Mouse (Mus musculus) forebrain, embryonic 14.5 days (tissue): ENCODE measurements around the gene Ston2. TPM values are rescaled to one million over a fixed set of nuclear protein-coding genes. Genes with fewer than 3 reads are reported as not detected.

ENCODE experiments used
- ATAC-seq: fragments of 200-750 bp; cut with Nextera tagmentation; 2 replicates; pipeline ENCODE4 v1.8.0; 2017; ENCODE audit warnings: mild to moderate bottlenecking, moderate library complexity
- DNase-seq: peaks from one replicate; pipeline ENCODE4 v3.0.0-alpha.2; 2015; ENCODE audit warnings: low spot score
- H3K27ac ChIP-seq: fragments of 300-500 bp; sonication (generic); 2 replicates; pipeline ENCODE4 v1.5.1; 2014; ENCODE audit warnings: low read depth, mild to moderate bottlenecking, control low read depth, low read length, moderate library complexity
- H3K27me3 ChIP-seq: fragments of 300-500 bp; sonication (generic); replicated peaks from 2 replicates; pipeline ENCODE4 v1.6.1; 2014; ENCODE audit warnings: low read length, control low read depth, mixed read lengths; ENCODE audit not compliant: control insufficient read depth, insufficient read depth
- H3K36me3 ChIP-seq: fragments of 300-500 bp; sonication (generic); 2 replicates; pipeline ENCODE4 v1.6.1; 2014; ENCODE audit warnings: low read length, control low read depth; ENCODE audit not compliant: control insufficient read depth, insufficient read depth
- H3K4me1 ChIP-seq: fragments of 300-500 bp; sonication (generic); 2 replicates; pipeline ENCODE4 v1.6.1; 2014; ENCODE audit warnings: antibody characterized with exemption, low read length, control low read depth; ENCODE audit not compliant: control insufficient read depth, insufficient read depth
- H3K4me2 ChIP-seq: fragments of 300-500 bp; sonication (generic); 2 replicates; pipeline ENCODE4 v1.6.1; 2014; ENCODE audit warnings: mild to moderate bottlenecking, control low read depth, low read length
- H3K4me3 ChIP-seq: fragments of 300-500 bp; sonication (generic); 2 replicates; pipeline ENCODE4 v1.5.1; 2014; ENCODE audit warnings: low read depth, low read length, control low read depth
- H3K9ac ChIP-seq: fragments of 300-500 bp; sonication (generic); 2 replicates; pipeline ENCODE4 v1.6.1; 2014; ENCODE audit warnings: mild to moderate bottlenecking, low read length, control low read depth, moderate library complexity
- H3K9me3 ChIP-seq: fragments of 300-500 bp; sonication (generic); replicated peaks from 2 replicates; pipeline ENCODE4 v1.6.1; 2016; ENCODE audit warnings: low read length, control low read depth, mixed read lengths; ENCODE audit not compliant: control insufficient read depth
- WGBS: fragments of 180-500 bp; shearing (Covaris S2); extraction: QIAGEN DNeasy Blood & Tissue Kit; methylation state at CpG from one replicate; pipeline ENCODE4 v1.1.7; 2014; 5-methylcytosine and 5-hydroxymethylcytosine counted together
- polyA plus RNA-seq: library from polyadenylated mRNA; unstranded; fragments of >200 nt; fragmentation: Nextera tagmentation; extraction: Ambion mirVana; gene quantifications from 2 replicates; pipeline ENCODE4 v1.2.1, GENCODE M21; 2014

Gene Ston2
- polyA plus RNA-seq, 1 experiment from 2014 or later = 5.6 TPM

DNA sequence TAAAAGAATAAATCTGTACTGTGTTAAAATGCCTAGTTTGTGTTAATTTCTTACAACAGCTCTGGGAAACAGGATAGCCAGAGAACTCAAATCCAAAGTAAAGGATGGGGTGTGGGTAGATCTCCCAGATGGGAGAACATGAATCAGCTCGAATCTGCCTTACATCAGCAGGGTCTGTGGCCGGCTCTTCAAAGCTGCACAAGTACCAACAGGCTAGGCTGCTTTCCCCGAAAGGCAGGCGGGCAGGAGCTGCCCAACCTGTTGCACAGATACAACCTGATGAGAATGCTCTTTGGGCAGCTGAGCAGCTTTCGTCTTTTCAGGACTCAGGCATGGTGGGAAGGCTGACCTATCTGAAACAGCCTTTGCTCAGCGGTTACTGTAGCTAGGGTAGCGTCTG lies 94.6 kb downstream of the Ston2 start:
- Histone ChIP-seq H3K27ac (no peak overlapping the region), H3K4me2 (no peak overlapping the region), H3K27me3 (no peaks in the 10 kb centered on the region), H3K4me3 (no peak overlapping the region), H3K36me3 (no peaks in the 10 kb centered on the region), H3K9me3 (no peaks in the 10 kb centered on the region; the same call in 1 of the 2 replicates), H3K4me1 (no peaks in the 10 kb centered on the region), H3K9ac (no peak overlapping the region)
- 90% methylated on average over 7 of the region's 7 CpGs for whole genome bisulfite sequencing
- ATAC-seq (no peak), DNase-seq (no peak)

DNA sequence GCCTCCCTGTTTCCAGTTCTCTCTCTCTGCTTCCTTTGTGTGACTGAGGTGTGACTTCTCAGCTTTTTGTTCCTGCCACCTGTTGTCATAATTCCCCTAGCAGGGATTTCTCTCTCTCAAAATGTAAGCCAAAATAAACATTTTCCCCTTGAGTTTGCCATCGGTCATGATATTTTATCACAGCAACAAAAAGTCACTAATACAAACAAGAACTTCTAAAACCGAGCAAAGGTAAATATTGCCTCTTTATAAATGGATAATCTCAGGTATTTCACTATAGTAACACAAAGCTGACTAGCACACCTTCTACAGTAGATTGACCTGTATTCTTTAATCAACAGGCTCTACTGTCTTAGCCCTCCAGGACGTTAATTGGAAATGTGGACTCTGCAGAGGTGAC lies 95.2 kb downstream of the Ston2 start:
- no peak overlapping the region for H3K9ac ChIP-seq
- no peaks in the 10 kb centered on the region for H3K4me1 ChIP-seq
- no peak overlapping the region for H3K4me2 ChIP-seq
- no peak for ATAC-seq
- H3K4me3 ChIP-seq = no peak overlapping the region
- H3K36me3 ChIP-seq = no peaks in the 10 kb centered on the region
- no peak overlapping the region for H3K27ac ChIP-seq
- no peaks in the 10 kb centered on the region for H3K27me3 ChIP-seq
- H3K9me3 ChIP-seq = no peaks in the 10 kb centered on the region
- 87% methylated on average over 3 of the region's 3 CpGs for WGBS
- DNase-seq = no peak

DNA sequence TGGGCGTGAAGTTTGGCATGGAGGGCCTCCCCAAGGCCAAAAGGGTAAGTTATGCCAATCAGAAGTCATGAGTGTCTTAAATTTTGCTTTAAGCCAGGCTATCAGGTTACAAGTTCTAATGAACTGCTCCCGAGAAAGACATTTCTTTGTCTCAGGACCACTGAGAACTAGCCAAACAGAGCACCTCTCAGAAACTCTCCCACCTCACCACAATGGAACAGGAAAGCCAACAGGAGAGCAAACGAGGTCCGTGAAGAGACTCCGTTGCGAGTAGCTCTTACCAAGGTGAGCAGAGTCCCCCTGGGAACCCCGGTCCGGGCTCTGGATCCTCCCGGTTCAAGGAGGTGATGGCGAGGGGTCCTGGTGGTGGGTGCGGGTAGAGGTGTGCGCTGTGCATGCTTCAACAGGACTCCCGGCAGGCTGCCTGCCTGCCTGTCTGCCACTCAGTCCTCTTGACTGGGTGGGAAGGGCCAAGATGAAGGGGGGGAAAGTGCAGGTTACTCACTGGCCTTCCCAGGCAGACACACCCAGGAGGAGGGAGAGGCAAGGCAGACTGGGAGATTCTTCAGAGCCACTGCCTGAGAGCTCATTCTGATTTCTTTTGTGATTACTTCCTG lies 102.4 kb downstream of the Ston2 start:
- peak; percentile 11; the same call in 1 of the 2 replicates for ATAC-seq
- Histone ChIP-seq H3K27ac (peak overlapping the region; percentile 23; the same call in 1 of the 2 replicates), H3K27me3 (no peaks in the 10 kb centered on the region), H3K36me3 (no peaks in the 10 kb centered on the region), H3K9ac (peak overlapping the region; percentile 13; the same call in 1 of the 2 replicates), H3K4me2 (peak overlapping the region; percentile 51), H3K4me1 (peaks cover 35% of the 10 kb centered on the region), H3K9me3 (no peaks in the 10 kb centered on the region), H3K4me3 (peak overlapping the region; percentile 7; the same call in 1 of the 2 replicates)
- DNase-seq = no peak
- 4% methylated on average over 13 of the region's 13 CpGs for WGBS

DNA sequence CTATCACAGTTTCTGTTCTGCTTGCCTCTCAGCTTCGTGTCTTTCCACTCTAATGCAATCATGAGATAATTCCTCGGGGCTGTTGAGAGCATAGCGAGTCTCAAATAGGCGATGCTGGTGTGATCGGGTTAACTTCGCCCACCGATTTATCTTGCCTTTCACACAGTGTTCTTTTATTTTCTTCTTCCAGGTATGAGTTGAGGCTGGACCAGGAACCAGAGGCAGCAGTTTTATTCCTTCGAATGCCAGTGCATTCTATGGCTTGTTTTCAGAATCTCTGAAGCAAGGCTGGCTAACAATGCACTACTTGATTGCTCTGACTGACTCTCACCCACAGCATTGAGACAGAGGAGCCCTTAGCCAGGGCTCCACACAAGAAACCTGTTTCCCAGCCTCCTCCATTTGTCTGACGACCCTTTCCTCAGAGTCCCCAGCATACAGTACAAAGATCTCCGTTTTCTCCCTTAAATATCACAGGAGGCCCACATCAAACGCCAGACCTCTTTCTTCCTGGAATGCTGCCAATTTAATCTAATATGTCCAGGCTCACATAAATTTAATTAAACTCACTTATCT lies 103.3 kb downstream of the Ston2 start:
- DNase-seq = peak; percentile 59
- Histone ChIP-seq H3K9ac (peak overlapping the region; percentile 26; the same call in 1 of the 2 replicates), H3K4me1 (peaks cover 39% of the 10 kb centered on the region), H3K36me3 (no peaks in the 10 kb centered on the region), H3K4me3 (peak overlapping the region; percentile 11; the same call in 1 of the 2 replicates), H3K9me3 (no peaks in the 10 kb centered on the region), H3K27me3 (no peaks in the 10 kb centered on the region), H3K4me2 (peak overlapping the region; percentile 51), H3K27ac (peak overlapping the region; percentile 87)
- peak; percentile 37 for ATAC-seq
- WGBS = 4% methylated on average over 11 of the region's 11 CpGs

DNA sequence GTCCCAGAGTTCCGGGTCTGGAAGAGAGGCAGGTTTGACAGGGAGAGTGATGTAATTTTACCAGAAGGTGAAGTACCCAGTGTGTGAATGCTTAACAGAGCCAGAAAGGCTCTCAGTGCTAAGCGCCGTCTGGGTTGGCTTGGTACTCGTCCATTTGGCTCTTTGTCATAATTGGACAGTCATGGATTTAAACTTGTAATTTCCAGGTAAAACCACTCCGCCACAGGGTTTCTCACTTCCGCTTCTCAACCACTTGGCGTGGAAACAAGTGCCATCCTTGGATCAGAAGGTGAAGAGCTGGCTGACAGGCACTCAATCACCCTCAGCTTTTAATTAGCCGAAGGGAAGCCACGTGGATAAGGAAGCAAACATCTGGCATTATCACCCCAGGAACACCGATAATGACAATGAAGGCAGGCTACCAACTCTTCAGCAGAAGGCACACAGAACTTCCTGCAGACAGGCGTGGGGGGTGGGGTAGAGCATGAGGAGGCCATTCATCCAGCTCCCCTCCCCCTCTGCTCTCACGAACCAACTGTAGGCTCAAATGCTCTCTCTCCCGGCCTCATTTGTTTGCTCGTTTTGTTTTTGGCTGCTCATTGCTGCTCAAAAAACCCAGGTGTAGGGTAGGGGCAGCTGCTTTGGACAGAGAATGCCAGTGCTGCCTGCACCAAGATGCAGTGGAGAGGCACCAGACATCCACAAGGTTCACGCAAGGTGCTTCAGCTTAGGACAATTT lies 103.9 kb downstream of the Ston2 start:
- H3K9ac ChIP-seq = peak overlapping the region; percentile 26; the same call in 1 of the 2 replicates
- no peaks in the 10 kb centered on the region for H3K36me3 ChIP-seq
- H3K4me3 ChIP-seq = peak overlapping the region; percentile 11
- H3K27ac ChIP-seq = peak overlapping the region; percentile 87
- H3K27me3 ChIP-seq = no peaks in the 10 kb centered on the region
- H3K9me3 ChIP-seq = no peaks in the 10 kb centered on the region
- H3K4me1 ChIP-seq = peaks cover 44% of the 10 kb centered on the region
- peak; percentile 83 for ATAC-seq
- DNase-seq = peak; percentile 85
- 6% methylated on average over 15 of the region's 15 CpGs for WGBS
- H3K4me2 ChIP-seq = peak overlapping the region; percentile 51

DNA sequence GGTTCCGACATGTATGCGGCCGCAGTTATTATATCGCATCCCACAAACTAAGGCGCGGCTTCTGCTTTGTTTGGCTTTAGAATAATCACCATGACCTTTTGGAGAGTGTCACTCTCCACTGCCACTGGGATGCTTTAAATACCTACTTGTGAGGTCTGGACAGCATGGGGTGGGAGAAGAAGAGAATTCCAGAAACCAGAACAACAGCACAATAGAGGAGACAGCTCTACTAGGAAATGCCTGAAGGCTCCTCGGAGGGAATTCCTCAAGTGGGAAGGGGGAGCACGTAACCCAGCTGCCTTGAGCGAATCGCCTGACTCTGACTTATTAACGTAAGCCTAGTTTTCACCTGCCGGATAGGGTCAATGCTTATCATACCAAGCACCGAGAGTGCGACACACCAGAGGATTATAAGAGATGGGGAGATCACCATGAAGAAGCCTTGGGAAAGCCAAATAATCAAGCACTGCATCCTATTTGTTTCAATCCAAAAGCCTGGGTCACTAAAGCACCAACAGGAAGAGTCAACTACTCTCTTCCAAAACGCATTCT lies 104.6 kb downstream of the Ston2 start:
- 18% methylated on average over 15 of the region's 15 CpGs for WGBS
- peak overlapping the region; percentile 11 for H3K4me3 ChIP-seq
- no peaks in the 10 kb centered on the region for H3K9me3 ChIP-seq
- 0 out of 2 replicates have a peak overlapping the region, but pooled peaks have one; percentile 21 for H3K9ac ChIP-seq
- peak overlapping the region; percentile 44; the same call in 1 of the 2 replicates for H3K27ac ChIP-seq
- ATAC-seq (no peak), DNase-seq (no peak)
- H3K4me2 ChIP-seq = peak overlapping the region; percentile 51
- H3K27me3 ChIP-seq = no peaks in the 10 kb centered on the region
- H3K36me3 ChIP-seq = no peaks in the 10 kb centered on the region
- peaks cover 49% of the 10 kb centered on the region for H3K4me1 ChIP-seq

DNA sequence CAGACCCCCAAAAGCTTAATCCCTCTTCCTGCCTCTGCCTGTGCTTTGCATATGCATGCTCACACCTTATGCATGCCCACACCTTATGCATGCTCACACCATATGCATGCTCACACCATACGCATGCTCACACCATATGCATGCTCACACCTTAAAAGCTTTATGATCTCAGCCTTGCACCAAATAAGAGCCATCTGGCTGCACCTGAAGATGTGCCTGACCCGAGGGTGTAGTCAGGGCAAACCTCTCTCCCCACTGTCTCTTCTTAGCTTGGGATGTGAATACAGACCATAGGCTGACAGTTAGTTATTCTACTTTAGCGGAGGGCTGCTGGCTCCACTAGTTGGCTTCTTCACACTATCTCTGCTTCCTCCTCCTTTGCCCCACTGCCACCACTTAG lies 105.1 kb downstream of the Ston2 start:
- Histone ChIP-seq H3K9me3 (no peaks in the 10 kb centered on the region), H3K4me2 (peak overlapping the region; percentile 51), H3K36me3 (no peaks in the 10 kb centered on the region), H3K27ac (peak overlapping the region; percentile 44; the same call in 1 of the 2 replicates), H3K9ac (0 out of 2 replicates have a peak overlapping the region, but pooled peaks have one; percentile 21), H3K4me1 (peaks cover 49% of the 10 kb centered on the region), H3K4me3 (no peak overlapping the region), H3K27me3 (no peaks in the 10 kb centered on the region)
- 44% methylated on average over 3 of the region's 3 CpGs for WGBS
- DNase-seq = no peak
- no peak for ATAC-seq

DNA sequence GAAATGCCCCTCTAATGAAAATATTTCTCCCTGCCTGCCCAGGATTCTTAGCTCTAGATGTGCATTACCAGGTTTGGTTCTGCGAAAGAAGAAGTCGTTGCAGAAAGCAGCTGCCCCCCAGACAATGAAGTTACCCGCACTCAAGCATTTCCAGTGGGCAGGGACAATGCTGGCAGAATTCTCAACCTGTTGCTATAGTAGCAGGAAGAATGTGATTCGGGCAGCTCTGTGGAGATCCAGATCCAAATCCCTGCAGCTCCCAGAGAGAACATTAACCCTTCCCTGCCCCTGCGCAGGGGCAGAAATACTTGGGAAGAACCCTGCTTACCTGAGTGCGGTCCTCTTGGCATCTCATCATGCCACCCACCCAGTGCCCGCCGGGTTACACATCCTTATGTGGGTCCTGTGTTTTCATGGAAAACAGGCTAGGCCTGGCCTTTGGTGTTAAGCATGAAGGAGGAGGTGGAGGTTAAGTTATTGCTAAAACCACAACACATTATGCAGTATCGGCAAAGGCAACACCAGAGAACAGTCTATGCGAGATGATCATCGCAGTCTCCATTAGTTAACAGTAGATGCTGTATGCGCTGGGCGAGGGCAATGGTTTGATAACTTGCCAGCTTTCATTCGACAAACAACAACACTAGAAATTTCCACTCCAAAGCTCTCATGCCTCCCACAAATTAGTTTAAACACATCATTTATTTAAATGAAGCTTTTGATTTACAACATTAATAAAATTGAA lies 108.7 kb downstream of the Ston2 start:
- H3K4me3 ChIP-seq = no peak overlapping the region
- peak; percentile 72 for ATAC-seq
- 9% methylated on average over 14 of the region's 14 CpGs for WGBS

More for the DNA sequence above, 108.7 kb downstream of the Ston2 start:
- peak; percentile 90 for DNase-seq
- H3K27me3 ChIP-seq = no peaks in the 10 kb centered on the region
- H3K27ac ChIP-seq = peak overlapping the region; percentile 71
- H3K9me3 ChIP-seq = no peaks in the 10 kb centered on the region
- peak overlapping the region; percentile 40 for H3K4me2 ChIP-seq
- no peaks in the 10 kb centered on the region for H3K36me3 ChIP-seq
- no peak overlapping the region for H3K9ac ChIP-seq
- H3K4me1 ChIP-seq = peaks cover 35% of the 10 kb centered on the region
